Mouse (Mus musculus) stomach, embryonic 15.5 days (tissue): ENCODE measurements around the gene Ankrd40. TPM values are rescaled to one million over a fixed set of nuclear protein-coding genes. Genes with fewer than 3 reads are reported as not detected.

Experiments used
- ATAC-seq: fragments of 200-750 bp; cut with Nextera tagmentation; 2 replicates; pipeline ENCODE4 v1.8.0; 2017; ENCODE audit warnings: low read depth, moderate number of reproducible peaks, moderate TSS enrichment; ENCODE audit not compliant: insufficient read depth, low FRiP score
- H3K27ac ChIP-seq: fragments of 300-500 bp; sonication (generic); 2 replicates; pipeline ENCODE4 v1.5.1; 2015; ENCODE audit warnings: mild to moderate bottlenecking, inconsistent platforms
- H3K27me3 ChIP-seq: fragments of 300-500 bp; sonication (generic); replicated peaks from 2 replicates; pipeline ENCODE4 v1.6.1; 2015; ENCODE audit warnings: inconsistent platforms
- H3K36me3 ChIP-seq: fragments of 300-500 bp; sonication (generic); 2 replicates; pipeline ENCODE4 v1.6.1; 2015; ENCODE audit warnings: inconsistent platforms
- H3K4me1 ChIP-seq: fragments of 300-500 bp; sonication (generic); 2 replicates; pipeline ENCODE4 v1.6.1; 2015; ENCODE audit warnings: inconsistent platforms
- H3K4me2 ChIP-seq: fragments of 300-500 bp; sonication (generic); 2 replicates; pipeline ENCODE4 v1.6.1; 2015; ENCODE audit warnings: mild to moderate bottlenecking, inconsistent platforms
- H3K4me3 ChIP-seq: fragments of 300-500 bp; sonication (generic); replicated peaks from 2 replicates; pipeline ENCODE4 v1.5.1; 2015; ENCODE audit warnings: inconsistent platforms
- H3K9ac ChIP-seq: fragments of 300-500 bp; sonication (generic); 2 replicates; pipeline ENCODE4 v1.6.1; 2015; ENCODE audit warnings: inconsistent platforms
- H3K9me3 ChIP-seq: fragments of 300-500 bp; sonication (generic); 2 replicates; pipeline ENCODE4 v1.6.1; 2016; ENCODE audit warnings: inconsistent platforms
- WGBS: fragments of 180-500 bp; shearing (Covaris S2); methylation state at CpG from one replicate; pipeline ENCODE4 v1.1.7; 2015; 5-methylcytosine and 5-hydroxymethylcytosine counted together
- polyA plus RNA-seq: library from polyadenylated mRNA; unstranded; fragments of >200 nt; fragmentation: Nextera tagmentation; extraction: Ambion mirVana; gene quantifications from 2 replicates; pipeline ENCODE4 v1.2.1, GENCODE M21; 2015

Gene Ankrd40
- polyA plus RNA-seq, 1 experiment from 2014 or later: 27.3 TPM

- WGBS: 70% methylated on average over 4 of the region's 4 CpGs
- Histone ChIP-seq H3K4me1 (peaks cover 27% of the 10 kb centered on the region), H3K27me3 (no peaks in the 10 kb centered on the region), H3K36me3 (no peaks in the 10 kb centered on the region), H3K9ac (no peak overlapping the region), H3K4me3 (no peak overlapping the region), H3K9me3 (no peaks in the 10 kb centered on the region), H3K27ac (0 out of 2 replicates have a peak overlapping the region, but pooled peaks have one; percentile 59), H3K4me2 (no peak overlapping the region)
- no peak for ATAC-seq
Measured at GRCm38 (mm10) chr11:94389021-94389420, 61.2 kb downstream of the Ankrd40 start.

GRCm38 (mm10) chr11:94389724-94390396 is 62.1 kb downstream of the Ankrd40 start:
- Histone ChIP-seq H3K27ac (peak overlapping the region; percentile 59), H3K27me3 (no peaks in the 10 kb centered on the region), H3K4me3 (no peak overlapping the region), H3K36me3 (no peaks in the 10 kb centered on the region), H3K9me3 (no peaks in the 10 kb centered on the region), H3K9ac (no peak overlapping the region), H3K4me2 (no peak overlapping the region), H3K4me1 (peaks cover 26% of the 10 kb centered on the region)
- WGBS: 46% methylated on average over 6 of the region's 6 CpGs
- ATAC-seq: no peak

- no peak overlapping the region for H3K4me2 ChIP-seq
- H3K9me3 ChIP-seq: no peaks in the 10 kb centered on the region
- no peaks in the 10 kb centered on the region for H3K27me3 ChIP-seq
- no peak for ATAC-seq
- H3K9ac ChIP-seq: no peak overlapping the region
- 76% methylated on average over 6 of the region's 6 CpGs for whole genome bisulfite sequencing
- H3K4me1 ChIP-seq: peaks cover 17% of the 10 kb centered on the region
- H3K4me3 ChIP-seq: no peak overlapping the region
- H3K36me3 ChIP-seq: no peaks in the 10 kb centered on the region
- H3K27ac ChIP-seq: no peak overlapping the region
Measured at GRCm38 (mm10) chr11:94390825-94391224, 63.0 kb downstream of the Ankrd40 start.

Other genes starting within 250 kb of the Ankrd40 start
- 54.8 and 65.2 TPM in 2 replicates for gene Tob1, start 116.5 kb upstream of the Ankrd40 start, polyA plus RNA-seq
- gene Wfikkn2, start 82.0 kb upstream of the Ankrd40 start, polyA plus RNA-seq: 2.7 and 2.9 TPM in 2 replicates
- 6.4 and 10.9 TPM in 2 replicates for gene Gm21885, start 46.1 kb upstream of the Ankrd40 start, polyA plus RNA-seq
- 116 TPM in 2 replicates for gene Luc7l3, start 6.0 kb upstream of the Ankrd40 start, polyA plus RNA-seq
- 6.6 and 7.7 TPM in 2 replicates for gene Abcc3, start 65.0 kb downstream of the Ankrd40 start, polyA plus RNA-seq
- 7.8 and 8.3 TPM in 2 replicates for gene Cacna1g, start 146.2 kb downstream of the Ankrd40 start, polyA plus RNA-seq
- 0.17 and 0.45 TPM in 2 replicates for gene Spata20, start 158.2 kb downstream of the Ankrd40 start, polyA plus RNA-seq
- gene Epn3, start 172.0 kb downstream of the Ankrd40 start, polyA plus RNA-seq: 12.0 and 12.4 TPM in 2 replicates
- gene Mycbpap, start 193.7 kb downstream of the Ankrd40 start, polyA plus RNA-seq: 1.9 and 2.7 TPM in 2 replicates
- gene Rsad1, start 221.3 kb downstream of the Ankrd40 start, polyA plus RNA-seq: 3.5 and 4.0 TPM in 2 replicates
- 7.3 and 7.7 TPM in 2 replicates for gene Chad, start 237.0 kb downstream of the Ankrd40 start, polyA plus RNA-seq